Mouse (Mus musculus) small intestine, adult 2 months (tissue): ENCODE measurements around the gene Snap91.

ENCODE experiments used
- CTCF ChIP-seq: fragments of 200-500 bp; IDR thresholded peaks from 2 replicates; pipeline ENCODE4 v1.5.1; 2012; ENCODE audit warnings: low read depth, mild to moderate bottlenecking, control low read depth, inconsistent platforms, low read length, moderate library complexity, mixed read lengths; ENCODE audit not compliant: insufficient replicate concordance, insufficient read length; ENCODE audit errors: extremely low read depth
- POLR2A ChIP-seq: fragments of 200-500 bp; IDR thresholded peaks from 2 replicates; pipeline ENCODE4 v1.6.1; 2012; ENCODE audit warnings: low read depth, mild to moderate bottlenecking, control low read depth, inconsistent platforms, low read length, moderate library complexity

- TF ChIP-seq CTCF = no peak
- no peak for TF ChIP-seq POLR2A
Measured at GRCm38 (mm10) chr9:86799099-86799498, 81.4 kb downstream of the Snap91 start.
